ENCODE assay signal across 11 mouse cellular contexts in genomic region chr10:98543998-98544349, GRCm38 (mm10).
DNase-seq lines count a peak whose midpoint lies in the region; ATAC-seq lines count a peak whose summit lies in the region.
"Had no signal": no experiment of that assay in that cellular context is flagged by ENCODE, and none has a peak within 500 bp of the region (broad histone marks: within the 10 kb centered on the region; RNA-seq: fewer than 3 reads in every experiment).

No protein-coding gene starts in this region.

- H3K9me3 ChIP-seq in intestine, embryonic 14.5 days (ENCODE audit: control insufficient read depth, low read length), result no peaks in the 10 kb centered on the region
- H3K9me3 ChIP-seq in intestine, embryonic 15.5 days, result no peaks in the 10 kb centered on the region
- H3K9me3 ChIP-seq in neural tube, embryonic 13.5 days, result no peaks in the 10 kb centered on the region
- no peaks in the 10 kb centered on the region for H3K9me3 ChIP-seq in stomach, embryonic 15.5 days
- no peaks in the 10 kb centered on the region for H3K9me3 ChIP-seq in forebrain, embryonic 12.5 days
- H3K9me3 ChIP-seq: liver, embryonic 13.5 days; megakaryocyte, embryonic 14.5 days had no signal

- ATAC-seq in intestine, embryonic 14.5 days (replicated peaks; ENCODE audit: low FRiP score, low TSS enrichment, low read depth), result no peak
- ATAC-seq in intestine, embryonic 15.5 days, result no peak
- ATAC-seq in neural tube, embryonic 13.5 days (ENCODE audit: low read depth), result no peak
- no peak for ATAC-seq in stomach, embryonic 15.5 days (ENCODE audit: insufficient read depth, low FRiP score, low read depth)
- ATAC-seq in forebrain, embryonic 12.5 days (ENCODE audit: low FRiP score), result no peak

- H3K36me3 ChIP-seq in intestine, embryonic 14.5 days (ENCODE audit: control insufficient read depth, insufficient read depth, low read length), result no peaks in the 10 kb centered on the region
- no peaks in the 10 kb centered on the region for H3K36me3 ChIP-seq in intestine, embryonic 15.5 days
- no peaks in the 10 kb centered on the region for H3K36me3 ChIP-seq in neural tube, embryonic 13.5 days
- no peaks in the 10 kb centered on the region for H3K36me3 ChIP-seq in stomach, embryonic 15.5 days
- H3K36me3 ChIP-seq in forebrain, embryonic 12.5 days (replicated peaks), result no peaks in the 10 kb centered on the region
- H3K36me3 ChIP-seq: liver, embryonic 13.5 days had no signal

- H3K4me3 ChIP-seq in intestine, embryonic 14.5 days (ENCODE audit: low read depth, low read length), result no peak overlapping the region
- no peak overlapping the region for H3K4me3 ChIP-seq in intestine, embryonic 15.5 days (replicated peaks)
- no peak overlapping the region for H3K4me3 ChIP-seq in neural tube, embryonic 13.5 days
- no peak overlapping the region for H3K4me3 ChIP-seq in stomach, embryonic 15.5 days (replicated peaks)
- no peak overlapping the region for H3K4me3 ChIP-seq in forebrain, embryonic 12.5 days (replicated peaks)
- H3K4me3 ChIP-seq: liver, embryonic 13.5 days; megakaryocyte, embryonic 14.5 days had no signal

- 28% methylated on average over 5 of the region's 5 CpGs for WGBS in intestine, embryonic 14.5 days
- 41% methylated on average over 5 of the region's 5 CpGs for WGBS in intestine, embryonic 15.5 days
- 44% methylated on average over 5 of the region's 5 CpGs for WGBS in neural tube, embryonic 13.5 days
- 42% methylated on average over 5 of the region's 5 CpGs for WGBS in stomach, embryonic 15.5 days
- 69% methylated on average over 5 of the region's 5 CpGs for WGBS in forebrain, embryonic 12.5 days

- H3K4me1 ChIP-seq in intestine, embryonic 14.5 days (replicated peaks; ENCODE audit: control insufficient read depth, insufficient read depth, low read length), result peaks cover 3% of the 10 kb centered on the region; the same call in 1 of the 2 replicates
- no peaks in the 10 kb centered on the region for H3K4me1 ChIP-seq in intestine, embryonic 15.5 days (replicated peaks)
- H3K4me1 ChIP-seq in neural tube, embryonic 13.5 days (replicated peaks), result peaks cover 11% of the 10 kb centered on the region
- H3K4me1 ChIP-seq in stomach, embryonic 15.5 days, result peaks cover 8% of the 10 kb centered on the region; the same call in 1 of the 2 replicates
- no peaks in the 10 kb centered on the region; the same call in 1 of the 2 replicates for H3K4me1 ChIP-seq in forebrain, embryonic 12.5 days
- H3K4me1 ChIP-seq: liver, embryonic 13.5 days; megakaryocyte, embryonic 14.5 days had no signal

- H3K27ac ChIP-seq in intestine, embryonic 14.5 days (ENCODE audit: low read depth), result peak overlapping the region; percentile 57
- H3K27ac ChIP-seq in intestine, embryonic 15.5 days, result no peak overlapping the region
- peak overlapping the region; percentile 49 for H3K27ac ChIP-seq in neural tube, embryonic 13.5 days (replicated peaks)
- H3K27ac ChIP-seq in stomach, embryonic 15.5 days, result peak overlapping the region; percentile 35; the same call in 1 of the 2 replicates
- H3K27ac ChIP-seq in forebrain, embryonic 12.5 days, result no peak overlapping the region
- H3K27ac ChIP-seq: liver, embryonic 13.5 days had no signal

- no peak overlapping the region for H3K4me2 ChIP-seq in intestine, embryonic 14.5 days (ENCODE audit: low read length)
- H3K4me2 ChIP-seq in intestine, embryonic 15.5 days (replicated peaks), result no peak overlapping the region; the same call in 1 of the 2 replicates
- peak overlapping the region; percentile 14; the same call in 1 of the 2 replicates for H3K4me2 ChIP-seq in neural tube, embryonic 13.5 days
- H3K4me2 ChIP-seq in stomach, embryonic 15.5 days, result no peak overlapping the region
- no peak overlapping the region for H3K4me2 ChIP-seq in forebrain, embryonic 12.5 days
- H3K4me2 ChIP-seq: liver, embryonic 13.5 days had no signal

- no peak overlapping the region for H3K9ac ChIP-seq in intestine, embryonic 14.5 days (ENCODE audit: low read length)
- no peak overlapping the region for H3K9ac ChIP-seq in intestine, embryonic 15.5 days
- 0 out of 2 replicates have a peak overlapping the region, but pooled peaks have one; percentile 9 for H3K9ac ChIP-seq in neural tube, embryonic 13.5 days
- no peak overlapping the region for H3K9ac ChIP-seq in stomach, embryonic 15.5 days
- H3K9ac ChIP-seq in forebrain, embryonic 12.5 days, result no peak overlapping the region
- H3K9ac ChIP-seq: liver, embryonic 13.5 days had no signal

- peak; percentile 70 for DNase-seq in embryo, embryonic 10 days (ENCODE audit: low spot score)
- DNase-seq in embryo, embryonic 9.5 days (ENCODE audit: extremely low spot score), result no peak
- no peak for DNase-seq in intestine, embryonic 14.5 days (ENCODE audit: low spot score)
- DNase-seq in neural tube, embryonic 10.5 days (ENCODE audit: extremely low spot score, low spot score), result no peak
- DNase-seq: cerebellum, adult 2 months; liver, embryonic 13.5 days had no signal

- H3K27me3 ChIP-seq in intestine, embryonic 14.5 days (replicated peaks; ENCODE audit: control insufficient read depth, insufficient read depth, low read length), result no peaks in the 10 kb centered on the region
- no peaks in the 10 kb centered on the region for H3K27me3 ChIP-seq in intestine, embryonic 15.5 days (replicated peaks)
- no peaks in the 10 kb centered on the region for H3K27me3 ChIP-seq in neural tube, embryonic 13.5 days
- no peaks in the 10 kb centered on the region for H3K27me3 ChIP-seq in stomach, embryonic 15.5 days (replicated peaks)
- H3K27me3 ChIP-seq in forebrain, embryonic 12.5 days, result no peaks in the 10 kb centered on the region
- H3K27me3 ChIP-seq: liver, embryonic 13.5 days; megakaryocyte, embryonic 14.5 days had no signal

Comparison
In these comparisons a context has a peak if more than half of its experiments do, and no peak if none do; other contexts are left out.
1. H3K27ac ChIP-seq: peak in intestine, embryonic 14.5 days (single experiment), neural tube, embryonic 13.5 days (single experiment) and stomach, embryonic 15.5 days (single experiment); none in intestine, embryonic 15.5 days (single experiment) and forebrain, embryonic 12.5 days (single experiment).